Mouse (Mus musculus): ENCODE results near the gene Gdi2.

Gene Gdi2

GRCm38 (mm10) chr13:3537594-3538222, at the start of gene Gdi2:
Gdi2 (plus strand) TSS chr13:3538063.
- under 1% methylated on average over 44 of the region's 47 CpGs for WGBS

- WGBS: 86% methylated on average over 4 of the region's 4 CpGs
Measured at GRCm38 (mm10) chr13:3495526-3495925, 42.3 kb upstream of the Gdi2 start.

GRCm38 (mm10) chr13:3501014-3501413, 36.8 kb upstream of the Gdi2 start:
- 81% methylated on average over 6 of the region's 6 CpGs for WGBS

GRCm38 (mm10) chr13:3515351-3515750, 22.5 kb upstream of the Gdi2 start:
- 75% methylated on average over 6 of the region's 6 CpGs for WGBS

- WGBS: 76% methylated on average over 4 of the region's 4 CpGs
Measured at GRCm38 (mm10) chr13:3519357-3519756, 18.5 kb upstream of the Gdi2 start.

GRCm38 (mm10) chr13:3519994-3520393, 17.9 kb upstream of the Gdi2 start:
- 56% methylated on average over 1 of the region's 1 CpGs for WGBS

- WGBS: 19% methylated on average over 6 of the region's 6 CpGs
Measured at GRCm38 (mm10) chr13:3523459-3523858, 14.4 kb upstream of the Gdi2 start.

- 36% methylated on average over 1 of the region's 1 CpGs for WGBS
Measured at GRCm38 (mm10) chr13:3523946-3524345, 13.9 kb upstream of the Gdi2 start.

GRCm38 (mm10) chr13:3525611-3526051, 12.2 kb upstream of the Gdi2 start:
- whole genome bisulfite sequencing: 39% methylated on average over 4 of the region's 4 CpGs

GRCm38 (mm10) chr13:3526328-3526727, 11.5 kb upstream of the Gdi2 start:
- WGBS: 85% methylated on average over 8 of the region's 8 CpGs

- WGBS: 55% methylated on average over 3 of the region's 3 CpGs
Measured at GRCm38 (mm10) chr13:3530451-3530850, 7.4 kb upstream of the Gdi2 start.

GRCm38 (mm10) chr13:3531176-3531575, 6.7 kb upstream of the Gdi2 start:
- WGBS: 80% methylated on average over 2 of the region's 2 CpGs

GRCm38 (mm10) chr13:3531692-3532320, 6.1 kb upstream of the Gdi2 start:
- WGBS: 63% methylated on average over 10 of the region's 10 CpGs

- WGBS: 59% methylated on average over 4 of the region's 4 CpGs
Measured at GRCm38 (mm10) chr13:3532451-3532850, 5.4 kb upstream of the Gdi2 start.

GRCm38 (mm10) chr13:3534146-3534545, 3.7 kb upstream of the Gdi2 start:
- 89% methylated on average over 4 of the region's 4 CpGs for WGBS

- WGBS: 1% methylated on average over 59 of the region's 59 CpGs
Measured at GRCm38 (mm10) chr13:3538223-3538968, 533 bp downstream of the Gdi2 start.

- under 1% methylated on average over 15 of the region's 15 CpGs for WGBS
Measured at GRCm38 (mm10) chr13:3538969-3539562, 1.2 kb downstream of the Gdi2 start.

- WGBS: 16% methylated on average over 2 of the region's 2 CpGs
Measured at GRCm38 (mm10) chr13:3540166-3540565, 2.3 kb downstream of the Gdi2 start.

- WGBS: 44% methylated on average over 2 of the region's 2 CpGs
Measured at GRCm38 (mm10) chr13:3541159-3541782, 3.4 kb downstream of the Gdi2 start.

GRCm38 (mm10) chr13:3544077-3544874, 6.4 kb downstream of the Gdi2 start:
- 74% methylated on average over 4 of the region's 4 CpGs for WGBS

GRCm38 (mm10) chr13:3544925-3545324, 7.1 kb downstream of the Gdi2 start:
- WGBS: 43% methylated on average over 5 of the region's 5 CpGs
